Mouse (Mus musculus) lung, postnatal 36 days (tissue): ENCODE data around the gene Srd5a1.

Experiments
- DNase-seq: peaks from one replicate; pipeline ENCODE4 v3.0.0; 2022; ENCODE audit warnings: mixed read lengths

The Srd5a1 gene

DNA sequence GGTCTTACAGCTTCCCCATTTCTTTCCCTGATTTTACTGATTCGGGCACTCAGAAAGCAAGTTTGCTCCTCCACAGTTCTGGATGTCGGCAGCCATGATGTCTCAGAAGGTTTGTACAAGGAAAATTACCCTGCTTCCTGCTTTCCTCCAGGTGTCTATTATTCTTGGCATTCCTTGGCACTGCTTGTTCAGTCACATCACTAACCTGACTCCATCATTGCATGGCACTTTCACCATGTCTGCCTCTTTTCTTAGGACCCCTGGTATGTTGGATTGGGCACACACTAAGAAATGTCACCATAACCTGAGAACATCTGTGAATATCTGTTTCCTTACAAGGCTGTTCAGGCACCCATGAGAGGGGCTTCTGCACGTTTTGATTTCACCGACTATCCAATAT is 75.2 kb downstream of the Srd5a1 start:
- no peak for DNase-seq

GRCm38 (mm10) chr13:69534654-69535551 is 76.3 kb downstream of the Srd5a1 start:
- DNase-seq = peak; percentile 99

DNA sequence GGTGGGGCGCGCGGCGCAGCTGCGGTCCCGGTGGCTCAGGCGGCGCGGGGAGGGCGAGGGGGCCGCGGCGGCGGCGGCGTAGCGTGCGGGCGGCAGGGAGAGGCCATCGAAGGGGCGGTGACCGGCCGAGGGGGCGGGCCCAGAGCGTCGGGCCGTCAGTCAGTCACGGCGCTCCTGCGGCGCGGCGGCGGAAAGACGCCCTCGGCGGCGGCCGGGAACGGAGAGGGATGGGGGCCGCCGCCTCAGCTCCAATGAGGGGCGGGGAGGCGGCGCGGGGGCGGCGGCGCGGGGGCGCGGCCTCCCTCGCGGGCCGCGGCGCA is 76.9 kb downstream of the Srd5a1 start, which contains the start of gene Tent4a:
Gene Tent4a, minus strand, starts transcription at position 284 of the 320 bp plus-strand sequence.
- DNase-seq = no peak

- DNase-seq = peak; percentile 52
These were observed 77.6 kb downstream of the Srd5a1 start, which contains the start of gene Nsun2 for GRCm38 (mm10) chr13:69533405-69534333. Gene Nsun2, plus strand, starts transcription at chr13:69533746.

GRCm38 (mm10) chr13:69532893-69533404 is 78.3 kb downstream of the Srd5a1 start:
- no peak for DNase-seq

- DNase-seq = no peak
These were observed 78.9 kb downstream of the Srd5a1 start for GRCm38 (mm10) chr13:69532101-69532892.

DNA sequence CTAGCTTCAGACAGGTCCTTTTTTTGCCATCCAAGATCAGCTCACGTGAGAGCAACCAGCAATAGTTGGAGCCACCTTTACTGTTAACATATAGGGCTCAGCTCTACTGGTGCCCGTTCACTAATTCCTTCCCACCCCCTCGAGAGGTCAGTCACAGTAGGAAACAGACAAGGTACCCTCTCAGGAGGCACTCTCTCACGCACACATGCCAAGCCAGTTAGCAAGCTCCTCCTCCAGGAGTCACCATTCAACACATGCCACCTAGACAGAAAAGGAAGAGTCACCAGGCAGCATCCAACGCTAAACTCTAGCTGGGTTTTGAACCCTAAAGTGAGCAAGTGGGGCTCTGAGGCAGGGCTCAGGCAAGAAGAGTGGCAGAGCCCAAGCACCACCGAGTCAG is 79.8 kb downstream of the Srd5a1 start:
- DNase-seq = no peak

DNA sequence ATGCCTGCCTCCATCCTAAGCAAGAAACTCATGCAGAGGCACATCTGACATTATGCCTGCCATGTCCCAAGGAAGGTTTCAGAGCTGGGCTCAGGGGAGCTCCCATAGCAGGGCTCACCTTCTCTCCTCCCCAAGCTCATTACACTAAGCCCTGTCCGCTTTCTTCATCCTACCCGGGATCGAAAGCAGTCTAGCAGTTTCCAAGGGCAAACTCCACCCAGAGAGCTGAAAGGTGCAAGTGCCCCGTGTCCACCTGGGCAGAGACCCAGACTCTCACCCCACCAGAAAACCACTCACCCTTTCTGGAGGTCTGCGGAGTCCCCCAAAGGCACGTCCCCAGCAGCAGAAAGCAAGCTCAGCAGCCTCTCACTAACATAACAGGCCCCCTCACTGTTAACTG is 80.3 kb downstream of the Srd5a1 start:
- no peak for DNase-seq

DNA sequence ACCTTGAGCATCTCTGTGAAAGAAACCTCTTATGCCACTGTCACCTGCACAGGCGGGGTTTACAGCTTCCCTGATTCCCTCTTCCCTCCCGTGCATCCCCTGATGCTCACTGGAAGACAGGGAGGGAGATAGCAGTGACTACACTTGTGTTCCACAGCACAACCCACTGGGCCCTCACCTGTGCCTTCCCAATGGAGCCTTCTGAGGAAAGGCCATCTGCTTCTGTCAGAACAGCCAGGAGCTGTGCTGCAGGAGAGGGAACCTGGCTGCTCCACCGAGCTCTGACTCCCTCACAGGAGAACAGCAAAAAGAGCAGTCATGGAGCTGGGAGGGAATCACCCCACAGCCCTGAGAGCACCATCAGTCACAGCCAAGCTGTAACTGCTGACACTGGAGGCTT is 81.1 kb downstream of the Srd5a1 start:
- DNase-seq = no peak

- no peak for DNase-seq
These were observed 82.7 kb downstream of the Srd5a1 start for GRCm38 (mm10) chr13:69528531-69528930.

- no peak for DNase-seq
These were observed 85.4 kb downstream of the Srd5a1 start for GRCm38 (mm10) chr13:69525867-69526266.

DNA sequence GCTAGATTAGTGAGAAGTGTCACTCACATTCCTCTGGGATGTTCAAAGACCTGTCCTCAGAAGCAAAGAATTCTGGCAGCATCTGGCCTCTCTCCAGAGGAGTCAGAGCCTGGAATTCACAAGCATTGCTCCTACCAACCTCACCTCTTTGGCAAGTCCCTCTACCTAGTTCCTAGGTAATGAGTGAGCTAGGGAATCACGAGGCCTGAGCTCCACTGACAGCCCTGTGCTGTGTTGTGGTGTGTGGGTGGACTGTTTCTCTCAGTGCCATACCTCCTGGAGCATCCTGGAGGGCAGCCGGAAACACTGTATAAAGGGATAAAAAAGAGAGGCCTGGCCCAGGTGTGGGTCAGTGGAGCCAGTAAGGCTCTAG is 87.1 kb downstream of the Srd5a1 start:
- DNase-seq = no peak
